Mouse (Mus musculus): ENCODE results near the gene Shank2.

Shank2 gene

DNA sequence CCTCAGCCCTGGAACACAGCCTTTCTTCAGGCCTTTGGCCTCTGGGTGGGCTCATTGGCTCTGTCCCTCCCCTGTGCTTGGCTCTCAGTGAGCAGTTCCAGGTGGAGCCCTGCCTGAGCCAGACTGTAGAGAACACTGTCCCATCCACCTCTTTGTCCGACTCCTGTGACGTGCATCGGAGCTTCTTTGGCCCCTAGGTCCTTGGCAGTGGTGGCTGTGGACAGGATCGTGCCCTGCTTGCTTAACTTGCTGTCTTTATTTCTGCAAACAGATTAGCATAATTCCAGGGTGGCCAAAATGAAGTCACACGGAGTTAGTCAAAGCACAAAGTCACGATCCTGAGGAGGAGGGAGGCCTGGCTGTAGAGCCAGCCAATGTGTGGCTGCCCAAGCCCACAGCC is 419.8 kb downstream of the Shank2 start:
- no peak for DNase-seq (ENCODE audit: low spot score)

DNA sequence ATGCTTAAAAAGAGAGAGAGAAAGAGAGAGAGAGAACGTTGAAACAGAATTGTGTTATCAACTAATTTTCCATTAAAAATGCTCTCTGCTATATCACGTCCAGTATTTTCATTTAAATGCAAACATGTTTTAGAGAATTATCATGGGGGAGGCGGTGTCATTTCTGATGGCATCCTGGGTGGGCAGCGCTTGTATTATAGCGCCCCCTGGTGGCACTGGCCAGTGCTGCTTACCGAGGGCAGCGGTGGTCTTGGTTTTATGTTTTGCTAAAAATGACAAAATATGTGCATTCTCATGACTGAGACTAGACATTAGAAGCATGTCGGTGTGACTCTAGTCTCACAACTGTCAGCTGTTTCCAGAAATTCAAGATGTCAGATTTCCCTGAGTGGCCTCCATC is 424.2 kb downstream of the Shank2 start:
- peak; percentile 64 for DNase-seq (ENCODE audit: low spot score)

DNA sequence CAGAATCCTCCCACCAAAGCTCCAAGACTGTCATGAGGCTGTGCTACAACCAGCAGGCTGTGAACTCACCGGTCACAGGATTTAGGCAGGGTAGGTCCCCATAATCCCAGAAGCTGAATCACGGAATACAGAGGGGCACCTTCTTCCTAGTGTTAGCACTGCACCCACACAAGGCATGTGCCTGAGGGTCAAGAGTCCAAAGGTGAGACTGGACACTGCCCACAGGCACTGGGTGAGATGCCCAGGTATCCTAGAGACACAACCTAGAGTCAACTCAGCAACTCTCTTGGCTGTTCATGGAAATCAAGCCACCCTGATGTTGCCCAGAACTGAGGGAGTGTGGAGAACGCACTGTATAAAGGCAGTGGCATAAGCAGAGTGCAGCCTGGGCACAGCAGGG is 424.9 kb downstream of the Shank2 start:
- DNase-seq (ENCODE audit: low spot score): no peak

GRCm38 (mm10) chr7:144427460-144427859 is 425.7 kb downstream of the Shank2 start:
- DNase-seq (ENCODE audit: low spot score): no peak

DNA sequence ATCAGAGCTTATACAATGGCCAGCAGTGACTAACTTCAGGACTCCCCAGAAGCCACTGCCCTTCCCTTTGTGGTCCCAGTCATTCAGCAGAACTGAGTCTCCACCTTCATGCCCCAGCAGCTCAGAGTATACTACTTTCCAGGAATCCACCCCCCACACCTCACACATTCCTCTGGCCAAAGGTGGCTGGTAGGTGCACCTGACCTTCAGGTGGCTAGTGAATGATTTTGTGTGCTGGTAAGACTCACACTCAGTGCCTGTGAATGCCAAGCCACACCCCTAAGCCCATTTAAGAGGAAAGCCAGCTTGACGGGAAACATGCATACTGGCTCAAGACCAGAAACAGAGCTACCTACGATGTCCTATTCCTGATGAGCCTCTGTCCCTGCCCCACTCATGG is 431.2 kb downstream of the Shank2 start:
- no peak for DNase-seq (ENCODE audit: low spot score)

DNA sequence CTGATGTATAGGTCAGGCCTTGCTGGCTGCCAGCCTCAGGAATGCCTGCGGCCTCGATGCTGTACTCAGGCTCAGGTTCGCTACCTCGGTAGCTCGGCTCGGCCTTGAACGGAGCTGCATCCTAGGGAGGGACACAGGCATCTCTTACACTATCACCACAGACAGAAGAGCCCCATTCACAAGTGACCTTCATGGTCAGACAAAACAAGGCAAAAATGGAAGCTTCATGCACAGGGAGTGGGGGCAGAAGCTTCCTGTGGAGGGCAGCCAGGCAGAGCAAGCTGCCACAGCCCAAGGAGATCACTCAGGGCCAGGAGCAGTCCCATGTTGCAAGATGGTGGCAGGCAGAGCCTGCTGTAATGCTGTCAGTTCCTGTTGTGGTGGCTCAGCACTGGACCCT is 437.1 kb downstream of the Shank2 start:
- no peak for DNase-seq (ENCODE audit: low spot score)

DNA sequence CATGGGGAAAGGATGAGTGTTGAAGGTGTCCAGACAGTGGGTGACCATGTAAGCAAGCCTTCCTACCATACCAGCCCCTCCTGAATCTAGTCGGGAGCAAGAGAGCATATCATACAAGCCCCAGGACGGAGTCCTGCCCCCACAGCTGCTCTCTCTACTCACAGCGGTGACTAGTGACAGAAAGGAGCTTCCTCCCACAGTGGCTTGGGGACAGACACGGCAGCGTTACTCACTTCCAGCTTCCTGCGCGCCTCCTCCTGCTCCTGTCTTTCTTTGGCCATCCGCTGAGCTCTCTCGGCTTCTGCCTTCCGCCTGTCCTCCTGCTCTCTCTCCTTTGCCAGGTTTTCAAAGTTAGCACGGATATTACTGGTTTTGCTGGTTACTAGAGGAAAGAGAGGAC is 439.7 kb downstream of the Shank2 start:
- DNase-seq (ENCODE audit: low spot score): no peak

GRCm38 (mm10) chr7:144441976-144442375 is 440.2 kb downstream of the Shank2 start:
- no peak for DNase-seq (ENCODE audit: low spot score)

- DNase-seq (ENCODE audit: low spot score): no peak
These were observed 443.1 kb downstream of the Shank2 start for GRCm38 (mm10) chr7:144444788-144445187.

DNA sequence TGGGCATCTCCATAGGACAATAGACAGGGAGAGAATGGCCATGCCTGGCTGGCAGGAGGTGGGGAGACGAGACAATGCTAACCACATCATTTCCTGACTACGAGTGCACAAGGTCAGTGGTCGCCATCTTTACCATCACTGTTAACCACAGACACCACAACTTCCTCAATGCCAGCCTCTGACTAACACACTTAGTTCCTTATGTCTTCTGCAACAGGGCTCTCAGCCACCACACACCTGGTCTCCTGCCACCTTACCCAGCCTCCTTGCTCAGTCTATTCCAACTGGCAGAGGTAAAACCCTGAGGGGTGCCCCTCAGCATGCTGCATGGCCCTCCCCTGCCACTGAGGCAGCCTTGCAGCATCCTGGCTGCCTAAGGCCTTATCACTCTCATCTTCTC is 445.4 kb downstream of the Shank2 start:
- no peak for DNase-seq (ENCODE audit: low spot score)

DNA sequence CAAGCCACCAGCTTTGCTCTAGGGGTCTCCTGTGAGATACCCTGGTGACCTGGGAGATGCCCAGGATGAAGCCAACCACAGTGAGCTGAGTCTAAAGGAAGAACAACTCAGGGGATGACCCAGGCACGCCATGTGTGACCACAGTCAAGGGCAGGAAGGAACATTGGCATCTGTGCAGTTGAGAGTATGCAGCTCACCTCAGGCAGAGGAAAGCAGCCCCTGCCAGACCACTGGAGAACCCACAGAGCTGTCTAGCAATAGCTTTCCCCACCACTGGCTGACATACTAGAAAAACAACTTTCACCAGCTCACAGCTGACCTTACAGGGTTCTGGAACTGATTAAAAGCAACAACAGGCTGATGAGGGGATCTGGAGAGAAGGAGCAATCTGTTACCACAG is 446.5 kb downstream of the Shank2 start:
- DNase-seq (ENCODE audit: low spot score): no peak

- DNase-seq (ENCODE audit: low spot score): peak; percentile 66
These were observed 448.2 kb downstream of the Shank2 start for GRCm38 (mm10) chr7:144449637-144450570.

DNA sequence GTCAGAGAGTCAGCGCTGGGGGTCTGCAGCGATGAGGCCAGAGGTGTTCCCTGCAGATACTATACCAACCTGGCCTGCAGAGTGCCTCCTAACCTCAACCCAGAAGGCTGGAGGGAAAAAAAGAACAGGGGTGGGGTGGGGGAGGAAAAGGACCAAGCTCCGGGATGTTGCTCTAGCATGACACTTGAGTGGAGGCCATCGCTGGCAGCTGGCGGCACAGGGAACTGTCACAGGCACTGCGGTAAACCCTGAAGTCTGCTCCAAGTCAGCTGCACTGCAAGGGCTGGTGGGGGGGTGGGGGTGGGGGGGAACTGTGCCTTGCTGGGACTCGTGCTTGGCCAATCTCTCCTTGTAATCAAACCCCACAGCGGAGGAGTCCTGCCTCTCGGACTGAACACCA is 448.9 kb downstream of the Shank2 start:
- DNase-seq (ENCODE audit: low spot score): no peak

GRCm38 (mm10) chr7:144458881-144459280 is 457.2 kb downstream of the Shank2 start:
- no peak for DNase-seq (ENCODE audit: low spot score)

- DNase-seq (ENCODE audit: low spot score): no peak
These were observed 459.6 kb downstream of the Shank2 start for GRCm38 (mm10) chr7:144461246-144461902.

DNA sequence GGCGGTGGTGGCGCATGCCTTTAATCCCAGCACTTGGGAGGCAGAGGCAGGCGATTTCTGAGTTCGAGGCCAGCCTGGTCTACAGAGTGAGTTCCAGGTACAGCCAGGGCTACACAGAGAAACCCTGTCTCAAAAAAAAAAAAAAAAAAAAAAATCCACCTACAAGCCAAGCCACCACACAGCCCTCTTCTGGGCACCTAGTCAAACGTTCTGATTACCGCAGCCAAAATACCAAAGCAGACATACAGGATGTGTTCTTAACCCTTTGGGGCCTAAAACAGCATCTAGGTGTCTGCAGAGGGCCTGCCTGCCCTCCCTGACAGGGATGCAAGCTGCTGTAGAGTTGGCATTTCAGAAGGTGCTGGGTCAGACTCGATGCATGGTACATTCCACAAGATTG is 460.8 kb downstream of the Shank2 start:
- no peak for DNase-seq (ENCODE audit: low spot score)

GRCm38 (mm10) chr7:144468741-144469140 is 467.0 kb downstream of the Shank2 start:
- no peak for DNase-seq (ENCODE audit: low spot score)

DNA sequence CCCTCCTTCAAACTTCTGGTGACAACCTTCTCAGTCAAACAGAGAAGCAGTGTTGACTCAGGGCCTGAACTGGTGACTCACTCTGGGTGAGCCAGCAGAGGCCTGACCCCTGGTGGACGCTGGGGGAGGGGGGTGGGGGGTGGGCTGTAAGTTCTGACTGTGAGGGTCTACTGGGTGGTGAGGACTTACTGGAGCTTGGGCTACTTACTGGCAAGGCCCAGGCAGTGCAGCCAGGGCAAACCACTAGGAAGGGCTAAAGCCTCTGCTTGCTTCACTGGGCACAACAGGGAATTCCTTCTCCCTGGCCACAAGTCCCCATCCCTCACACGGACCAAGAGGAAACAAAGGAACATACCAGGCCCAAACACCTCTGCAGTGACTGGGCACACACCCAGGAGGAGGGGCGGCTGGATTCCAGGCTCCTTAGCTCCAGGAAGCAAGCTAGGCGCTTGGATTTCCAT is 467.5 kb downstream of the Shank2 start:
- peak; percentile 26 for DNase-seq (ENCODE audit: low spot score)

DNA sequence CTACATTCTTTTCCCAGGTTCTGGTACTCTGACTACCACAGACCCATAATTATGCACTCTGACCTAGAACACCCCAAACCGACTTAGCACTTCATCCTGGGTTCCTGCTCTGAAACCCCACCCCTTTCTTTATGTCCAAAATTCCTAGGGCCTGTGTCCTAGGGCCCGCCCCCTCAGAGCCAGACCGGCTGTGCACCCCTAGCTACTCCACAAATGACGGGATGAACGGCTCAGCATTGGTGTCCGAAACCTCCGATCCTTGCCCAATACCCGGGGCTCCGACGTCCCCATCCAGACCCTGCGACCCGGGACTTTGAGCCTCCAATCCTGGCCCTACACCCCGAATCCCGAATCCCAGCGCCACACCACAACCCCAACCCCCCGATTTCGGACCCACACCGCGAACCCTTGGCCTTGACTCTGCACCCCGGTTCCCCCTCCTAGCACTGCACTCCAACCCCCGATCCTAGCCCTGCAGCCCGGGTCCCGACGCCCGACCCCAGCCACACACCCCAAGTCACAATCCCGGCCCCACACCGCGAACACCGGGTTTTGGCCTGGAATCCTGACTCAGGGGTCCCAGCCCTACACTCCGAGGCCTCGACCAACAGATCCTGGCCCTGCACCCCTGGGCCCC is 468.3 kb downstream of the Shank2 start:
- DNase-seq (ENCODE audit: low spot score): peak; percentile 27

GRCm38 (mm10) chr7:144470545-144471059 is 468.9 kb downstream of the Shank2 start, which contains the start of gene Cttn:
TSS of gene Cttn (minus strand) at chr7:144471009.
- peak; percentile 88 for DNase-seq (ENCODE audit: low spot score)

DNA sequence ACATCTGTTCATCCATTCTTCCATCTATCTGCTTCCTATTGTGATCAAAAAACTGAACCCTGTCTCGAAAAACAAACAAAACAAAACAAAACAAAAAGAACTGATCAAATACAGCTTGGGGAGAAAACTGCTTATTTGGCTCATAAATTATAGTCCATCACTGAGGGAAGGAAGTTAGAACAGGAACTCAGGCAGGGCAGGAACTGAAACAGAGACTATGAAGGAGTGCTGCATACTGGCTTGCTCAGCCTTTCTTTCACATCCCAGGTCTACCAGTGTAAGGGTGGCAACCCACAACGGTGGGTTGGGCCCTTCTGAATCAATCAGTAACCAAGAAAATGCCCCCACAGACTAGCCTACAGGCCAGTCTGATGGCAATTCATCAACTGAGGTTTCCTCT is 469.4 kb downstream of the Shank2 start:
- no peak for DNase-seq (ENCODE audit: low spot score)

DNA sequence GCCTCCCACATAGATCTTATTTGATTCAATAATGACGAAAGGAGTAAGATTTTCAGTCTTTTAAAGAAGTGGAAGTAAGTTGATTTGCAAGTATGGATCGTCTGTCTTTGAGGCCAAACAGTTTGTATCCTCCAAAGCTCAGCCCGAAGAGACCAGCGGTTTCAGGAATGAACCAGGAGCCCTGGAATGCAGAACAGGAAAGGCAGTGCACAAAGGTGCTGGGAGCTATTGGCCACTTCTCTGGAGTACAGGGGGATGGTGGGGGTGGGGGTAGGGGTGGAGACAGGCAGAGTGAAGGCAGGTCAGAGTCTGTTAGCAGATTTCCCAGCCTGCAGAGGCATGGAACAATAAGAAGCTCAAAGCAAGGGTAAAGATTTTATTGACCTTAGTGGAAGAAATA is 471.8 kb downstream of the Shank2 start:
- no peak for DNase-seq (ENCODE audit: low spot score)
